Mouse (Mus musculus) heart, adult 8-10 months (tissue): Measurements from ENCODE around the gene Polr2h. TPM values are rescaled to one million over a fixed set of nuclear protein-coding genes. Genes with fewer than 3 reads are reported as not detected.

Experiments
- DNase-seq: peaks from one replicate; pipeline ENCODE4 v3.0.0; 2022; ENCODE audit warnings: low spot score
- total RNA-seq, 4 experiments: library from RNA; stranded (reverse); gene quantifications; 2 replicates each; pipeline ENCODE4 v1.2.4; 2022

The Polr2h gene
- total RNA-seq, 4 experiments from 2014 or later: 7.8 to 11.2 (median 9.1) TPM

- no peak for DNase-seq
Observed at GRCm38 (mm10) chr16:20722736-20723135, 5.3 kb downstream of the Polr2h start.

DNA sequence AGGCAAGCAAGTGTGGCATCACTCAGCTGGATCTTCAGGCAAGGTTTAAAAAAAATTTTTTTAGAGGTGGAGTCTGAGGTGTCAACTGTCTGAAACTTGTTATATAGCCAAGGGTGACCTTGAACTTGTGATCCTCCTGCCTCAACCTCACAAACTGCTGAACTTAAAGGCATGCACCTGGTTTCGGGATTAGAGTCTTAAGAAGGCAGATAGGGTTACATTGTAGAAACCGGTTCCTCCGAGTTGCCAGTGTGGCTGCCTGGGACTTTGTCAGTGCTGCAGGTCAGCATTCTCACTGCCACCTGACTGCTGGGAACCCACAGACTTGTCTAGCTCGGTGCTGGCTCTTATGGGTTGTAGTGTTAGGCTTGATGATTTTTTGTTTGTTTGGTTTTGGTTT, 5.8 kb downstream of the Polr2h start:
- DNase-seq: no peak

DNA sequence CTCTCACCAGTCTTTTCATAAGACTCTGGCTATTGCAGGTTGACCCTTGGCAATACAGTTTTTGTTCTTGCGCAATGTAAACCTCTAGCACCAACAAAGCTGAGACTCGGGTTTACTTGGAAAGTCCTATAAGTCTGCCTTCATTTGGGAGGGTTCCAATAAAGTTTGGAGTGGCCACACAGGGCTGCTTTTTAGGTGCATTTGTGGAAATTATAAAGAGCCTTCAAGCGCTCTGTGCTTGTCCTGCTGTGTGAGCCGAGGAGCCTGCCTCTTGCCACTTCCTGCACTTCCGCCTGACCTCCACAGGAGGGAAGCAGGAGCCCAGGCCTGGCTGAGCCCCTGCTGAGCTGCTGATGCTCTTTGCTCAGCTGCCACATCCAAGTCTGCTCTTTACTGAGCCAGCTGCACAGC, 6.9 kb downstream of the Polr2h start:
- peak; percentile 44 for DNase-seq

GRCm38 (mm10) chr16:20725321-20725720, 7.9 kb downstream of the Polr2h start:
- no peak for DNase-seq

DNA sequence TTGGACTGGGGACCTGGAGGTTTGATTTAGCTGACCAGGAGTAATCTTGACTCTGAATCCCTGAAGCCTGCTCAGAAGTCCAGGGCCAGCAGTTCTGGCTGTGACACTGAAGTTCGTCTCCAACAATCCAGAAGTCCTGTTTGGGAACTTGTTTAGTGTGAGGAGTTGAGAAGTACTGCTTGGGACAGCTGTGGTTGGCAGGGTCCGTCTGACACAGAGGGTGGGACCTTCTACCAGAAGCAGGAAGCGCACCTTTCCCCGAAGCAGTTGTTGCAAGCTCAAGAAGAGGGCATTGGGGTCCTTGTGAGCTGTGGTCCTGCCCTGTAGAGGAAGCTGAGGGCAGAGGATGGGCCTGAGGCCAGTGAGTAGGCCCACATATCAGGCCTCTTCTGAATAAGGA, 8.3 kb downstream of the Polr2h start:
- DNase-seq: no peak

GRCm38 (mm10) chr16:20726384-20726783, 8.9 kb downstream of the Polr2h start:
- no peak for DNase-seq

DNA sequence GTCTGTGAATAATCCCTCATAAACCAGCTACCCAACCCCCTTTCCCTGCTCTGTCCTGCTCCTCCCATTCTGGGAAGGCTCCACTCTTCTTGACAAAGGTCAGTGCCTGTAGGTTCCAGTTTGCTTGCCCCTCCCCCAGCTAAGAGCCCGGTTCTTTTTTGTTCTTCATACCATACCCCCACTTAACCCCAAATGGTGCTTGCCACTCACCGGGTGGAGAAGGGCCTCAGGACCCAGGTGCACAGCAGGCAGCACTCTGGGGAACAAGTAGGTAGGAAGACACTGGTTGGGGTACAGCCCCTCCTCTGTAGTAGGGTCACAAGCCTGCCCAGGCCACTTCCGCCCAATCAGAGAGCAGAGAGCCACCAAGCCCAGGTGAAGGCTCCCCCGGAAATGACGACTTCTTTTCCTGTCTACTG, 12.8 kb downstream of the Polr2h start:
- DNase-seq: no peak

DNA sequence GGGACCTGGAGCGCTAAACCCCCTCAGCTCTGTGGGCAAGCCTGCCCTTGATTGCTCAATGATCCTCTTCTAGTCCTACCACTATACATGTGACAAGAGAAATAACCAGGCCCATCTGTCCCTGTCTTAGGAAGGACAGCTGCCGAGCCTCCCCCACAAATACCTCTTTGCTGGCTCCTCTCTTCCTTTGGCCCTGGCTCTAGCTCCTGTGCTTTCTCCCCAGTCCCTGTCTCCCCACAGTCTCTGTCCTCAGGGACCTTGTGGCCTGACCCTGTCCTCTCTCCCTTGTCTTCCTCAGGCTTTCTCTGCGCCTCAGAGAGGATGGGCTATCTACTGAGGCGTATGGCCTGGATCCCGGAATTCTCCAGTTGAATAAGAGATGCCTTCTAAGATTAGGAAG, 14.2 kb downstream of the Polr2h start:
- no peak for DNase-seq

- no peak for DNase-seq
Observed at GRCm38 (mm10) chr16:20732251-20732924, 14.9 kb downstream of the Polr2h start.

DNA sequence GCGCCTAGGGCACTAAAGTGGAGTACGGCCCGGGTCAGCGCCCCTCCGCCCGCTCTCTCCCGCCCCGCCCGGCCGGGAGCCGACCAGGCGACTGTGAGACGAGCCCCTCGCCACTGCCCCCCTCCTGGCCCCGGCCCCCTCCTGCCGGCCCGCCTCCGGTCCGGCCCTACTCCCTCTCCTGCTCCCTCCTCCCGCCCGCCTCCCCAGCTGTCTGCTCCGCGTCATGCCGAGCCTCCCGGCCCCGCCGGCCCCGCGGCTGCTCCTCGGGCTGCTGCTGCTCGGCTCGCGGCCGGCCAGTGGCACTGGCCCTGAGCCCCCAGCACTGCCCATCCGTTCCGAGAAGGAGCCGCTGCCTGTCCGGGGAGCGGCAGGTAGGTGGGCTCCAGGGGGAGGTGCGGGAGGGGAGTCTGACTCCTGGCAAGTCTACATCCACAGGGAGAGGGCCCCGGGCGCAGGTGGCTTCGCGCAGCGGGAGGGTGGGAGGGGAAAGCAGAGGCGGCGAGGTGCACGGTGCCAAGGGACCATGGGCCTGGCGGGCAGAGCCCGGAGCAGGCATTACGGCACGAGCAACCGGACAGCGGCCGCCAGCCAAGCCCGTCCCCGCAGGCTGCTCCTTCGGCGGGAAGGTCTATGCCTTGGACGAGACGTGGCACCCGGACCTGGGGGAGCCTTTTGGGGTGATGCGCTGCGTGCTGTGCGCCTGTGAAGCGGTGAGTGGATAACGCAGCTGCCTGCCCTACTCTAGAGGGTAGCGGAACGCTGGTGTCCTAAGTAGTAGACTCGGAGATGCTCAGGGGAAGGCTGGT, 15.7 kb downstream of the Polr2h start, which contains the start of gene Chrd:
Gene Chrd, plus strand, starts transcription at position 203 of the 806 bp plus-strand sequence.
- DNase-seq: no peak

DNA sequence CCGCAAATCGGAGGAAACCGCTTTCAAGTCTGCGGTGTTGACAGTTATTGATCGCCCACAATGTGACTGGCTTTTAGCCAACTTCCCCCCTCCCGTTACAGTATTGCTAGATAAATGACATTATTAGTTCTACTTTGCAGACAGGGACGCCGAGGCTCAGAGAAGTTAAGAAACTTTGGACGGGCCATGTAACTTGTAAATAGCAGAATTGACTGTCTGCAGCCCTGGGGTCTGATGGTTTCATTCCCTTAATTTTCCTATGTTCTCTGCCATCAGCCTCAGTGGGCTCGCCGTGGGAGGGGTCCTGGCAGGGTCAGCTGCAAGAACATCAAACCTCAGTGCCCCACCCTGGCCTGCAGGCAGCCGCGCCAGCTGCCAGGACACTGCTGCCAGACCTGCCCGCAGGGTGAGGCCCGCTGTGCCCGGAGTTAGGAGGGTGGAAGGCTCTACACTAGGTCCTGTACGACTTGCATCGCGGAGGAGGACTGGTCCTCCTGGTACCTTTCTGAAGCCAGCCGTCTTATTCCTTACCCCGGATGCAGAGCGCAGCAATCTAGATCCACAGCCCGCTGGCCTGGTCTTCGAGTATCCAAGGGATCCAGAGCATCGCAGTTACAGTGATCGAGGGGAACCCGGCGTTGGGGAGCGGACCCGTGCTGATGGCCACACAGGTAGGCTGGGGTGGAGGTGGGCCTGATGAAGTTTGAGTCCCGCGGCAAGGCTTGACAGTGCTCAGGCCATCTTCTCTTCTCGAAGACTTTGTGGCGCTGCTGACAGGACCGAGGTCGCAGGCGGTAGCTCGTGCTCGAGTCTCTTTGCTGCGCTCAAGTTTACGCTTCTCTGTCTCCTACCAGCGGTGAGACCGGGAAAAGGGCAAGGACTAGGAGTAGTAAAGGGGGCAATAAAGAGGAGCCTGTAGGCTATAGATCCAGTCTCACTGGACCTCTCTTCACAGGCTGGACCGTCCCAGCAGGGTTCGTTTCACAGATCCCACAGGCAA, 16.6 kb downstream of the Polr2h start, which contains the start of gene Thpo:
Gene Thpo, minus strand, starts transcription at position 781 of the 1,000 bp plus-strand sequence.
- DNase-seq: no peak

GRCm38 (mm10) chr16:20735651-20736050, 18.2 kb downstream of the Polr2h start:
- no peak for DNase-seq

DNA sequence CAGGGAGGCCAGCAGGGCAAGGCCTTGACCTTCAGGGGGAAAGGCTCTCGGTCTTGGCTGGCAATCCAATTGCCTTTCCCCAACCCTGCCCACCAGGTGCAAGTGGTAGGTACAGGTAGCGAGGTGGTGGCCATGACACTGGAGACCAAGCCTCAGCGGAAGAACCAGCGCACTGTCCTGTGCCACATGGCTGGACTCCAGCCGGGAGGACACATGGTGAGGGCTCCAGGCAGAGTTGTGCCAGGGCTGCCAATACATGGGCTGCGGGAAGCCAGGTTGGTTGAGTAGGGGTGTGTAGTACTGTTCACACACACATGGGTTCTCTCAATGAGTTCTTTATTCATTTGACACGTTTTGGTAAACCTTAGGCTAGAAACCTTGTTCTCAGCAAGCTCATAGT, 18.7 kb downstream of the Polr2h start:
- no peak for DNase-seq

GRCm38 (mm10) chr16:20736823-20737222, 19.4 kb downstream of the Polr2h start:
- DNase-seq: no peak

DNA sequence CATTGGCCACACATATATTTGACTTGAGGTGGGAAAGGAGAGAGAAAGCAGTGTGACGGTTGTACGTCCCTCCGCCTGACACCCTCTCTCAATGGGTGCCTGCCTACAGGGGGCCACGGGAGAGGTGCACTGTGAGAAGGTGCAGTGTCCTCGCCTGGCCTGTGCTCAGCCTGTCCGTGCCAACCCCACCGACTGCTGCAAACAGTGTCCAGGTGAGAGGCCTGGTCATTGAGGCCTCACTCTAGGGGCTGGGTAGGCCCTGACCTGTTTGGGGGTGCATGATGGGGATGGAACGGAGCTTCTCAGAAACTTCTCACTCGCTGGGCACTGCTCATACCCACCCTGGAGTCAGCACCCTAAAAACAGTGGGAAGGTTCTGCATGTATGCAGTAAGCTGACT, 22.4 kb downstream of the Polr2h start:
- no peak for DNase-seq

- peak; percentile 84 for DNase-seq
Observed at GRCm38 (mm10) chr16:20746641-20747040, 29.2 kb downstream of the Polr2h start.

DNA sequence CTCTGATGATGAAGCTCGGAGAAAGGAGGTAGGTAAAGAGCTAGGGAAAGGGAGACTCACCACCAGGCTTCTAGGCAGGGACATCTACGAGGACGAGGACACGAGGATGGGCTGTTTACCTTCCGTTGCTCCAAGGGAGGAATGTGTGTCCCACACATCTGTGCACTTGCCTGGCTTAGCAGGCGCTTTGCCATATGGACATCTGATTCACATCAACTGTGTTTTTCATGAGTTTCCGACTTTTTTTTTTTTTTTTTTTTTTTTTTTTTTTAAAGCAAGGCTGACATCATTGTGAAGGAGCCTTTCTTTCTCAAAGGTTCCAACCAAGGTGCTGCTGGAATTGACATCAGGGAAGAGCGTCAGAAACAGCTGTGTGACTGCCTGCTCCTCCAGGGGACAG, 33.1 kb downstream of the Polr2h start:
- no peak for DNase-seq

DNA sequence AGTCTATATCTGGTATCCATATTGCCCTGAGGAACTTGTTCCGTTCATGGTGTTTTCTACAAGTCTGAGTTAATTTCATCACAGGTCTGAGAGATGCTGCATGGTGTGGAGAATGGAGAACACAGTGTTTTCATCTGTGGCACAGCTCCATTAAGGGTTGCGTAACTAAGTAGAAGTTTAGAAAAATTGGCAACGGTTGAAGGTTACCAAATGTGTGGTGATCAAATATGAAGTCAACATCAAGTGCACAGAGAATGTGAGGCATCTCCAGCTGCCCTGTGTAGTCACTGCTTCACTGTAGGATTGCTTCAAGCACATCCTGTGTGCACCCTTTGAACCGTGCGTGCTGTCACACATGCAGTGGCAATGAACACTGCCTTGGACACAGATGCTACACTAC, 38.6 kb downstream of the Polr2h start:
- DNase-seq: peak; percentile 77

DNA sequence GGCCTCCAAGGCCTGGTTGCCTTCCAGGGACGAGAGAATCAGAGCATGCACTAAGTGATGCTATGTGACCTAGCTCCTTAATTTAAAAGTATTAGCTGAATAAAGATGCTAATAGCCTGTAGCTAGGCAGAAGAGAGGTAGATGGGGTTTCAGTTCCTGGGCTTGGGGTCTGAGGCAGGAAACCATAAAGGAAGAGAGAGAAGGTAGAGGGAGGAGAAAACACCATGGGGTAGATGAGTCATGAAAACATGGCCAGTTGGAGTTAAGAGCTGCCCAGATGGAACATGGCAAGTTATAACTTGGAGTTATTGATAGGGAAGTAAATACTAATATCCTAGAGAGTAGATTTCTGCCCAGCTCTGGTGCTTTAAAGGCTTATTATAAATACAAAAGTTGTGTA, 39.9 kb downstream of the Polr2h start:
- DNase-seq: no peak

DNA sequence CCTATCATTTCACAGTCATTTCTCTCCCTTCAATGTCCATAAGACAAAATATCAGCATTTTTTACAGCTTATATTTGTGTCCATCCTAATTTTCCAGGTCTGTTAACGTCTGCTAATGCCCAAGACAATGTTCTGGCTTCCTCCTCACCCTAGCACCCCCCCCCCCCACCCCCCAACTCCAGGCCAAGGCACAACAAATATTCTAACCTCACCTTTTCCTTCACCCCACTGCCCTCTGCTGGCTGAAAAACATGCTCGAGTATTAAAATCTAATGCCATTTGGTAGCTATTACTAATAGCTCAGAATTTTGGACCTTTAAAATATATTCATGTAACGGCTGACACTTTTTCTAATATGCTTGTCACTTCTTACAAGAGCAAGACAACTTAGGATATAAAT, 44.2 kb downstream of the Polr2h start:
- DNase-seq: peak; percentile 50

- no peak for DNase-seq
Observed at GRCm38 (mm10) chr16:20765244-20765643, 47.8 kb downstream of the Polr2h start.
